Mouse (Mus musculus) heart, embryonic 11.5 days (tissue): ENCODE measurements around the gene Ric8b. TPM values are rescaled to one million over a fixed set of nuclear protein-coding genes. Genes with fewer than 3 reads are reported as not detected.

Experiments
- ATAC-seq: fragments of 200-750 bp; cut with Nextera tagmentation; replicated peaks from 2 replicates; pipeline ENCODE4 v1.8.0; 2017; ENCODE audit warnings: moderate library complexity; ENCODE audit not compliant: insufficient number of reproducible peaks, low FRiP score, low TSS enrichment
- H3K27ac ChIP-seq: fragments of 300-500 bp; sonication (generic); 2 replicates; pipeline ENCODE4 v1.5.1; 2014; ENCODE audit warnings: mild to moderate bottlenecking, low read depth, low read length
- H3K27me3 ChIP-seq: fragments of 300-500 bp; sonication (generic); 2 replicates; pipeline ENCODE4 v1.6.1; 2014; ENCODE audit warnings: mild to moderate bottlenecking, low read length, mixed read lengths; ENCODE audit not compliant: control insufficient read depth, insufficient read depth
- H3K36me3 ChIP-seq: fragments of 300-500 bp; sonication (generic); 2 replicates; pipeline ENCODE4 v1.6.1; 2014; ENCODE audit warnings: mild to moderate bottlenecking, low read length, moderate library complexity, mixed read lengths; ENCODE audit not compliant: control insufficient read depth, insufficient read depth
- H3K4me1 ChIP-seq: fragments of 300-500 bp; sonication (generic); 2 replicates; pipeline ENCODE4 v1.6.1; 2014; ENCODE audit warnings: low read length; ENCODE audit not compliant: control insufficient read depth, insufficient read depth
- H3K4me2 ChIP-seq: fragments of 300-500 bp; sonication (generic); 2 replicates; pipeline ENCODE4 v1.6.1; 2014; ENCODE audit warnings: mild to moderate bottlenecking, moderate library complexity
- H3K4me3 ChIP-seq: fragments of 300-500 bp; sonication (generic); 2 replicates; pipeline ENCODE4 v1.5.1; 2014; ENCODE audit warnings: low read depth, low read length
- H3K9ac ChIP-seq: fragments of 300-500 bp; sonication (generic); 2 replicates; pipeline ENCODE4 v1.6.1; 2014; ENCODE audit warnings: mild to moderate bottlenecking, low read depth, low read length, moderate library complexity
- H3K9me3 ChIP-seq: fragments of 300-500 bp; sonication (generic); replicated peaks from 2 replicates; pipeline ENCODE4 v1.6.1; 2016; ENCODE audit warnings: low read length; ENCODE audit not compliant: control insufficient read depth
- whole genome bisulfite sequencing: fragments of 180-500 bp; shearing (Covaris S2); extraction: QIAGEN DNeasy Blood & Tissue Kit; methylation state at CpG from one replicate; pipeline ENCODE4 v1.1.7; 2014; ENCODE audit not compliant: insufficient replicate concordance; 5-methylcytosine and 5-hydroxymethylcytosine counted together
- polyA plus RNA-seq: library from polyadenylated mRNA; unstranded; fragments of >200 nt; fragmentation: Nextera tagmentation; extraction: Ambion mirVana; gene quantifications from 2 replicates; pipeline ENCODE4 v1.2.1, GENCODE M21; 2014

Gene Ric8b
- polyA plus RNA-seq, 1 experiment from 2014 or later = 17.1 TPM

GRCm38 (mm10) chr10:84889096-84889846, 28.1 kb upstream of the Ric8b start:
- H3K4me3 ChIP-seq = no peak overlapping the region
- H3K27me3 ChIP-seq = no peaks in the 10 kb centered on the region; the same call in 1 of the 2 replicates
- no peak for ATAC-seq
- H3K4me2 ChIP-seq = no peak overlapping the region
- no peaks in the 10 kb centered on the region for H3K9me3 ChIP-seq
- no peak overlapping the region for H3K27ac ChIP-seq
- H3K9ac ChIP-seq = no peak overlapping the region
- no peaks in the 10 kb centered on the region for H3K36me3 ChIP-seq
- H3K4me1 ChIP-seq = no peaks in the 10 kb centered on the region
- WGBS = 53% methylated on average over 4 of the region's 4 CpGs

- H3K9me3 ChIP-seq = no peaks in the 10 kb centered on the region
- ATAC-seq = no peak
- WGBS = 82% methylated on average over 10 of the region's 10 CpGs
- no peak overlapping the region for H3K27ac ChIP-seq
- H3K9ac ChIP-seq = no peak overlapping the region
- no peak overlapping the region for H3K4me3 ChIP-seq
- H3K36me3 ChIP-seq = no peaks in the 10 kb centered on the region
- no peaks in the 10 kb centered on the region; the same call in 1 of the 2 replicates for H3K27me3 ChIP-seq
- peaks cover 12% of the 10 kb centered on the region; the same call in 1 of the 2 replicates for H3K4me1 ChIP-seq
- no peak overlapping the region for H3K4me2 ChIP-seq
Observed at GRCm38 (mm10) chr10:84895810-84896358, 21.5 kb upstream of the Ric8b start.

GRCm38 (mm10) chr10:84896941-84897930, 20.2 kb upstream of the Ric8b start:
- no peaks in the 10 kb centered on the region for H3K9me3 ChIP-seq
- no peak for ATAC-seq
- no peak overlapping the region for H3K4me2 ChIP-seq
- H3K27me3 ChIP-seq = no peaks in the 10 kb centered on the region; the same call in 1 of the 2 replicates
- H3K36me3 ChIP-seq = no peaks in the 10 kb centered on the region
- peaks cover 15% of the 10 kb centered on the region; the same call in 1 of the 2 replicates for H3K4me1 ChIP-seq
- H3K9ac ChIP-seq = no peak overlapping the region
- no peak overlapping the region for H3K4me3 ChIP-seq
- H3K27ac ChIP-seq = no peak overlapping the region
- 57% methylated on average over 9 of the region's 9 CpGs for WGBS

- Histone ChIP-seq H3K4me2 (no peak overlapping the region), H3K36me3 (no peaks in the 10 kb centered on the region), H3K27me3 (no peaks in the 10 kb centered on the region; the same call in 1 of the 2 replicates), H3K27ac (no peak overlapping the region), H3K9ac (no peak overlapping the region), H3K4me1 (peaks cover 17% of the 10 kb centered on the region), H3K4me3 (no peak overlapping the region), H3K9me3 (no peaks in the 10 kb centered on the region)
- ATAC-seq = no peak
- WGBS = 73% methylated on average over 3 of the region's 3 CpGs
Observed at GRCm38 (mm10) chr10:84898144-84898979, 19.1 kb upstream of the Ric8b start.

- Histone ChIP-seq H3K9me3 (no peaks in the 10 kb centered on the region), H3K4me2 (no peak overlapping the region), H3K4me3 (no peak overlapping the region), H3K27me3 (no peaks in the 10 kb centered on the region), H3K4me1 (peaks cover 26% of the 10 kb centered on the region), H3K27ac (no peak overlapping the region), H3K36me3 (no peaks in the 10 kb centered on the region), H3K9ac (no peak overlapping the region)
- WGBS = 64% methylated on average over 5 of the region's 5 CpGs
- no peak for ATAC-seq
Observed at GRCm38 (mm10) chr10:84901676-84902075, 15.7 kb upstream of the Ric8b start.

- WGBS = 65% methylated on average over 2 of the region's 2 CpGs
- H3K4me1 ChIP-seq = peaks cover 26% of the 10 kb centered on the region
- ATAC-seq = no peak
- no peak overlapping the region for H3K9ac ChIP-seq
- H3K4me3 ChIP-seq = no peak overlapping the region
- H3K36me3 ChIP-seq = no peaks in the 10 kb centered on the region
- H3K4me2 ChIP-seq = no peak overlapping the region
- no peak overlapping the region for H3K27ac ChIP-seq
- no peaks in the 10 kb centered on the region for H3K9me3 ChIP-seq
- no peaks in the 10 kb centered on the region for H3K27me3 ChIP-seq
Observed at GRCm38 (mm10) chr10:84902213-84902612, 15.2 kb upstream of the Ric8b start.

- Histone ChIP-seq H3K9ac (no peak overlapping the region), H3K27ac (no peak overlapping the region), H3K4me1 (peaks cover 18% of the 10 kb centered on the region), H3K9me3 (no peaks in the 10 kb centered on the region), H3K4me3 (no peak overlapping the region), H3K27me3 (no peaks in the 10 kb centered on the region), H3K36me3 (no peaks in the 10 kb centered on the region), H3K4me2 (peak overlapping the region; percentile 50; the same call in 1 of the 2 replicates)
- 56% methylated on average over 7 of the region's 7 CpGs for WGBS
- ATAC-seq = 0 out of 2 replicates have a peak, but pooled peaks have one; percentile 12
Observed at GRCm38 (mm10) chr10:84903307-84903706, 14.1 kb upstream of the Ric8b start.
